Mouse (Mus musculus): ENCODE measurements around the gene Exosc5. TPM values are rescaled to one million over a fixed set of nuclear protein-coding genes. Genes with fewer than 3 reads are reported as not detected.
A peak's percentile ranks its signal among the peaks of the same experiment; 100 is the strongest.

Exosc5 gene
- 93.5 and 101 TPM in 2 replicates for polyA plus RNA-seq (2016; fragmentation: Nextera tagmentation; extraction: Ambion mirVana)

DNA sequence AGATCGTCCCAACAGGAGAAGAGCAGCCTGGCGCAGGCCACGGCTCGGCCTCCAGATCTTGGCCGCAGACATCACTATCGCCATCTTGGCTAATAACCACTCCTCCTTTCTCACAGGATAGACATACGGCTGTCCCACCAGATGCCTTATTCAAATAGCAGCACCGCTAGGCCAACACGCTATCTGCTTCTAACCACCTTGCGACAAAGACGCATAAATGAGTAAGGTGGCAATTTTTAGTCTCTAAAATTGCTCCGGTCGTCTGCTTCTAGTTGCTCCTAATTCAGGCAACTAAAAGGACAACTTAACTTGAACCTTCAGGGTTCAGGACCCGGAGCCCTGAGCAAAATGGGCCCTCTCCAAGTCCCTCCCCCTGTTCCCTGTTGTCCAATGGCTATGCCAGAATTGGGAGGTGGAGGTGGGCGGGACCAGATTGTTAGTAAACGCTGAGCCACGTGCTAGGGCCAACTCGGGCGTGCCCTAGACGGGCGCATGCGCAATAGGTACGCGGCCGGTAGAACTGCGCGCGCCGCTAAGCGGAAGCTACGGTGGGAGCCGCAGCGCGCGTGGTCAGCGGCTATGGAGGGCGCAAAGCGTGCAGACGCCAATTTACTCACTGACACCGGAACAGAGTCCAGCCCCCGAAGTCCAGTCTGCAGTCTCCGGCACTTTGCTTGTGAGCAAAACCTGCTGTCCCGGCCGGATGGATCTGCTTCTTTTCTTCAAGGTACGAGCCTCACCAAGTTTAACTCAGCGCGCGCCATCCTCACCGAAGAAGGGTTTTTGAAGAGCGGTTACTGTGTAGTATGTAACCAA, at the start of gene Exosc5, which contains the start of gene Bckdha:
Gene Exosc5, plus strand, starts transcription at position 508 of the 816 bp plus-strand sequence.
Gene Bckdha, minus strand, starts transcription at position 325 of the 816 bp plus-strand sequence.
- Histone ChIP-seq H3K9me3 (no peaks in the 10 kb centered on the region), H3K27me3 (replicated peaks; ENCODE audit: low read depth, poor library complexity, severe bottlenecking) (no peaks in the 10 kb centered on the region), H3K36me3 (replicated peaks) (peaks cover 27% of the 10 kb centered on the region), H3K4me3 (peak within 1 kb of the TSS; percentile 77), H3K4me1 (peaks cover 24% of the 10 kb centered on the region), H3K27ac (replicated peaks) (peak within 1 kb of the TSS; percentile 93)
- under 1% methylated on average over 50 of the region's 50 CpGs for WGBS
- DNase-seq (ENCODE audit: low spot score): peak; percentile 99

DNA sequence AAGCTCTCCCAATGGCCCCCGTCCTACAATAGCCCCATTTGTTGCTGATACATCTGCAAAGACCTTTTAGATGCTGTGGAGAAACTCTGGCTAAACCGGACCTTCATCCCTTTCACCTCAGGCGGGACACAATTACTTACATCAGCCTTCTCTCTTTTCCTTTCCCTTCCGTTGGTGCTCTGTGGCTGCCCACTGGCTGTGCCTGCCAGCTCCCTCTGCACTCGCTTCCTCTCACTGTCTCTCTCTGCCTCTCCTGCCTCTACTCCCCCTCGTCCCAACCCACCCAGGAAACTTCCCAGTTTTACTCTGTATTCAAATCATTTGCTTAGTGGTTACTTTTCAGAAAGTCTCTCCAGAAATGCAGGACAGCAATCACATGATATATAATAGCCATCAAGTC, 48.9 kb upstream of the Exosc5 start:
- peak; percentile 4 for DNase-seq (ENCODE audit: low spot score)
- no peaks in the 10 kb centered on the region for H3K27me3 ChIP-seq (replicated peaks; ENCODE audit: low read depth, poor library complexity, severe bottlenecking)
- no peaks in the 10 kb centered on the region for H3K36me3 ChIP-seq (replicated peaks)
- H3K4me1 ChIP-seq: no peaks in the 10 kb centered on the region
- H3K9me3 ChIP-seq: no peaks in the 10 kb centered on the region
- H3K4me3 ChIP-seq: no peak overlapping the region
- H3K27ac ChIP-seq (replicated peaks): no peak overlapping the region
- 36% methylated on average over 6 of the region's 6 CpGs for WGBS

- Histone ChIP-seq H3K9me3 (no peaks in the 10 kb centered on the region), H3K27ac (replicated peaks) (no peak overlapping the region), H3K36me3 (replicated peaks) (no peaks in the 10 kb centered on the region), H3K4me1 (no peaks in the 10 kb centered on the region), H3K27me3 (replicated peaks; ENCODE audit: low read depth, poor library complexity, severe bottlenecking) (no peaks in the 10 kb centered on the region), H3K4me3 (no peak overlapping the region)
- WGBS: 49% methylated on average over 7 of the region's 7 CpGs
- DNase-seq (ENCODE audit: low spot score): no peak
These were observed 47.5 kb upstream of the Exosc5 start for GRCm38 (mm10) chr7:25611501-25611900.

- Histone ChIP-seq H3K4me1 (peaks cover 4% of the 10 kb centered on the region; the same call in 1 of the 2 replicates), H3K9me3 (no peaks in the 10 kb centered on the region), H3K27ac (replicated peaks) (no peak overlapping the region), H3K27me3 (replicated peaks; ENCODE audit: low read depth, poor library complexity, severe bottlenecking) (peaks cover 8% of the 10 kb centered on the region), H3K4me3 (no peak overlapping the region), H3K36me3 (replicated peaks) (no peaks in the 10 kb centered on the region)
- peak; percentile 6 for DNase-seq (ENCODE audit: low spot score)
- WGBS: 92% methylated on average over 5 of the region's 5 CpGs
These were observed 44.9 kb upstream of the Exosc5 start for GRCm38 (mm10) chr7:25614086-25614485.

GRCm38 (mm10) chr7:25614831-25615705, 43.9 kb upstream of the Exosc5 start:
- WGBS: 71% methylated on average over 21 of the region's 21 CpGs
- H3K27ac ChIP-seq (replicated peaks): no peak overlapping the region

GRCm38 (mm10) chr7:25615706-25616011, 43.3 kb upstream of the Exosc5 start, which contains the start of gene Erich4:
TSS of gene Erich4 (minus strand) at chr7:25615892.
- Histone ChIP-seq H3K9me3 (no peaks in the 10 kb centered on the region), H3K4me1 (peaks cover 10% of the 10 kb centered on the region), H3K4me3 (no peak within 1 kb of the TSS), H3K27me3 (replicated peaks; ENCODE audit: low read depth, poor library complexity, severe bottlenecking) (peaks cover 8% of the 10 kb centered on the region), H3K36me3 (replicated peaks) (no peaks in the 10 kb centered on the region), H3K27ac (replicated peaks) (no peak within 1 kb of the TSS)
- WGBS: 81% methylated on average over 5 of the region's 5 CpGs
- DNase-seq (ENCODE audit: low spot score): no peak

More at GRCm38 (mm10) chr7:25614831-25615705, 43.9 kb upstream of the Exosc5 start:
- peaks cover 9% of the 10 kb centered on the region for H3K4me1 ChIP-seq
- peaks cover 8% of the 10 kb centered on the region for H3K27me3 ChIP-seq (replicated peaks; ENCODE audit: low read depth, poor library complexity, severe bottlenecking)
- H3K9me3 ChIP-seq: no peaks in the 10 kb centered on the region
- no peak overlapping the region for H3K4me3 ChIP-seq
- no peaks in the 10 kb centered on the region for H3K36me3 ChIP-seq (replicated peaks)
- DNase-seq (ENCODE audit: low spot score): peak; percentile 5

- no peak for DNase-seq (ENCODE audit: low spot score)
- WGBS: 85% methylated on average over 10 of the region's 10 CpGs
- Histone ChIP-seq H3K36me3 (replicated peaks) (peaks cover 17% of the 10 kb centered on the region), H3K27ac (replicated peaks) (no peak overlapping the region), H3K27me3 (replicated peaks; ENCODE audit: low read depth, poor library complexity, severe bottlenecking) (peaks cover 8% of the 10 kb centered on the region), H3K9me3 (no peaks in the 10 kb centered on the region), H3K4me3 (no peak overlapping the region), H3K4me1 (peaks cover 10% of the 10 kb centered on the region)
These were observed 41.4 kb upstream of the Exosc5 start for GRCm38 (mm10) chr7:25617376-25618160.

- H3K36me3 ChIP-seq (replicated peaks): peaks cover 32% of the 10 kb centered on the region
- peak within 1 kb of the TSS; percentile 72 for H3K4me3 ChIP-seq
- 2% methylated on average over 53 of the region's 53 CpGs for WGBS
- H3K27me3 ChIP-seq (replicated peaks; ENCODE audit: low read depth, poor library complexity, severe bottlenecking): peaks cover 8% of the 10 kb centered on the region
- H3K27ac ChIP-seq (replicated peaks): peak within 1 kb of the TSS; percentile 80
- peak; percentile 93 for DNase-seq (ENCODE audit: low spot score)
- H3K9me3 ChIP-seq: no peaks in the 10 kb centered on the region
- H3K4me1 ChIP-seq: peaks cover 10% of the 10 kb centered on the region
These were observed 39.9 kb upstream of the Exosc5 start, which contains the start of gene Dmac2 for GRCm38 (mm10) chr7:25618865-25619721. TSS of gene Dmac2 (plus strand) at chr7:25619414.

GRCm38 (mm10) chr7:25619722-25619991, 39.3 kb upstream of the Exosc5 start:
- H3K4me1 ChIP-seq: peaks cover 10% of the 10 kb centered on the region
- 22% methylated on average over 5 of the region's 5 CpGs for WGBS
- peak overlapping the region; percentile 72 for H3K4me3 ChIP-seq
- H3K36me3 ChIP-seq (replicated peaks): peaks cover 37% of the 10 kb centered on the region
- H3K27me3 ChIP-seq (replicated peaks; ENCODE audit: low read depth, poor library complexity, severe bottlenecking): peaks cover 8% of the 10 kb centered on the region
- no peaks in the 10 kb centered on the region for H3K9me3 ChIP-seq
- peak overlapping the region; percentile 80 for H3K27ac ChIP-seq (replicated peaks)
- no peak for DNase-seq (ENCODE audit: low spot score)

DNA sequence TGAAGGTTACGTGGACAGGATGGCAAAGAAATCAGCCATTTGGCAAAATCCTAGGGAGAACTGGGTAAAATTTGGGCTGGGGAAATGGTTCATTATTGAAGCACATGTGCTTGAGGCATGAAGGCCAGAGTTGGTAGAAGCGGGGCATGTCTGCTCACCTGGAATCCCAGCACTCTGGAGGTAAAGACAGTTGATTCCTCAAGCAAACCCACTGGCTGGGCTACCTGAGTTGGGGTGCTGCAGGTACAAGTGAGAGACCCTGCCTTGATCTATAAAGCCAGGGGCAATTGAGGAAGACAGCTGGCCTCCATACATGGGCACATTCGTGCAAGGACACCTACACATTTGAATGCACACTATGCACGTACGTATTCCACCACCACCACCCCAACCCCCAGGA, 38.9 kb upstream of the Exosc5 start:
- no peak overlapping the region for H3K27ac ChIP-seq (replicated peaks)
- WGBS: 91% methylated on average over 5 of the region's 5 CpGs
- no peak for DNase-seq (ENCODE audit: low spot score)
- peaks cover 42% of the 10 kb centered on the region for H3K36me3 ChIP-seq (replicated peaks)
- no peaks in the 10 kb centered on the region for H3K9me3 ChIP-seq
- peaks cover 10% of the 10 kb centered on the region for H3K4me1 ChIP-seq
- H3K4me3 ChIP-seq: peak overlapping the region; percentile 72
- peaks cover 8% of the 10 kb centered on the region for H3K27me3 ChIP-seq (replicated peaks; ENCODE audit: low read depth, poor library complexity, severe bottlenecking)

GRCm38 (mm10) chr7:25620751-25621150, 38.2 kb upstream of the Exosc5 start:
- WGBS: 92% methylated on average over 11 of the region's 11 CpGs
- no peak overlapping the region for H3K27ac ChIP-seq (replicated peaks)
- DNase-seq (ENCODE audit: low spot score): no peak

More at GRCm38 (mm10) chr7:25620751-25621150, 38.2 kb upstream of the Exosc5 start:
- Histone ChIP-seq H3K4me1 (peaks cover 10% of the 10 kb centered on the region), H3K27me3 (replicated peaks; ENCODE audit: low read depth, poor library complexity, severe bottlenecking) (peaks cover 8% of the 10 kb centered on the region), H3K36me3 (replicated peaks) (peaks cover 48% of the 10 kb centered on the region), H3K4me3 (no peak overlapping the region), H3K9me3 (no peaks in the 10 kb centered on the region)
